Mouse (Mus musculus): ENCODE measurements at regions not wholly inside any gene's neighbourhood (a gene's known extent, or its start where the extent isn't known, plus 50 kb on each side); places are given as distances from the start of the nearest gene placed in this dataset.

- TF ChIP-seq CTCF (IDR thresholded peaks at IDR 0.05; ENCODE audit: borderline replicate concordance, extremely low read depth, insufficient read depth, insufficient read length): no peak
- TF ChIP-seq POLR2A (IDR thresholded peaks at IDR 0.05; ENCODE audit: borderline replicate concordance, extremely low read depth, insufficient read depth, insufficient read length, poor library complexity, severe bottlenecking): no peak
These were observed 236.2 kb downstream of the Bcl11a start for GRCm38 (mm10) chr11:24314046-24314445.

Data from brain, embryonic 14.5 days (tissue).